Mouse (Mus musculus): Measurements from ENCODE around the gene Grin2a. TPM values are rescaled to one million over a fixed set of nuclear protein-coding genes. Genes with fewer than 3 reads are reported as not detected.

Gene Grin2a
- total and polyA plus RNA-seq, 2 experiments: not detected

DNA sequence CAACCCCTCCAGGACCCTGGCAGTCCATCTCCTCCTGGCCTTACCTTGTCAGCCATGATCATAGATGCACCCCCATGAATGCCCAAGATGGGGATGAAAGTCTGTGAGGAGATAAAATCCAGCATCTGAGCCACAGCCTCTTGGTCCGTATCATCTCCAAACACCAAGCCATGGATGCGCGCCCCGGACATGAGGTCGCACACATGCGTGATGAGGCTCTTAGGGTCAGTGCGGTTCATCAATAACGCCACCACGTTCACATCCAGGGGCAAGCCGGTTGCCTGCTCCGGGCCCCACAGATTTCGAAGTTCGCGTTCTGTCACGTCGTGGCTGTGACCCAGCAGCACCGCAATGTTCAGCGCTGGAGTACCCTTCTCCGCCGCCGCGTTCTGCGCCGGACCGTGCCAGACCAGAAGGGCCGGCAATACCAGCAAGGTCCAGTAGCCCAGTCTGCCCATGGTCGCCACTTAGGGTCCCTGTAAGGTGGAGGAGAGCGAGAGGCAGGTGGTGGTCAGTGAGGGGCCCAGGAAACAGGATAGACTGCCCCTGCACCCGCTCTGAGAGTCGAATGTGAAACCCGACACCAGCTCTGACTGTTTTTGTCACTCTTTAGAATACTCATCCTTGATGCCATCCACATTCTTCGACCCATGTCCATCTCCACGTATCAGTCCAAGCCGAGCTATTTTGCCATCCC lies 3.1 kb downstream of the Grin2a start:
- TF ChIP-seq POLR2A (IDR thresholded peaks at IDR 0.05; ENCODE audit: extremely low read depth, insufficient read depth, low read length) (no peak), CTCF (IDR thresholded peaks at IDR 0.05; ENCODE audit: low read depth, low read length) (no peak)
- peaks cover 12% of the 10 kb centered on the region for H3K27me3 ChIP-seq (ENCODE audit: control insufficient read depth, insufficient read depth, low read length)

DNA sequence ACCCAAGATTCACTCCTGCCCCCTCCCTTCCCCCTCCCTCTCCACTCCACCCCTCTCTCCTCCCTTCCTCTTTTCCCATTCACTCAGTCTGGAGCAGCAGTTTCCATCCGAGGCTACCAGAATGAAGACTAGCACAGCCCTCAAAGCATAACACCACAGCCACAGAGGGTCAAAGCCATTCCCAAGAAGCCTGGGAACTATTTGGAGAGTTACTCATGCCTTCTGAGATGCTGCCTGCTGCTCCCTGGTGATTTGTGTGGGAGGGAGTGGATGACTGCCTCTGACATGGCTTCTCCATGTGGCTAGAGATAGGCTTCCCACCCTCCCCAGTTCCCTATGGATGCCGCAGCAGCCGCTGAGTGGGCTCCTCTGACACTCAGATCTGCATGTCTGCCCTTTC lies 10.3 kb downstream of the Grin2a start:
- Histone ChIP-seq H3K27ac (replicated peaks; ENCODE audit: insufficient read depth, low read depth, low read length) (no peak overlapping the region), H3K4me1 (ENCODE audit: control insufficient read depth, insufficient read depth, low read length) (no peaks in the 10 kb centered on the region), H3K4me3 (ENCODE audit: insufficient read depth, low read depth, low read length) (no peak overlapping the region), H3K36me3 (ENCODE audit: control insufficient read depth, insufficient read depth, low read length) (no peaks in the 10 kb centered on the region), H3K27me3 (ENCODE audit: control insufficient read depth, insufficient read depth, low read length) (no peaks in the 10 kb centered on the region), H3K9ac (ENCODE audit: low read depth, low read length) (no peak overlapping the region), H3K79me2 (ENCODE audit: control insufficient read depth, insufficient read depth, low read length) (no peaks in the 10 kb centered on the region)
- no peak for DNase-seq (ENCODE audit: extremely low read depth, low read depth, low spot score)
- 71% methylated on average over 3 of the region's 3 CpGs for WGBS
- TF ChIP-seq CTCF (IDR thresholded peaks at IDR 0.05; ENCODE audit: low read depth, low read length) (no peak), POLR2A (IDR thresholded peaks at IDR 0.05; ENCODE audit: extremely low read depth, insufficient read depth, low read length) (no peak)

More for the DNA sequence above, 3.1 kb downstream of the Grin2a start:
- no peak for DNase-seq (ENCODE audit: extremely low read depth, low read depth, low spot score)
- Histone ChIP-seq H3K9ac (ENCODE audit: low read depth, low read length) (no peak overlapping the region), H3K79me2 (ENCODE audit: control insufficient read depth, insufficient read depth, low read length) (no peaks in the 10 kb centered on the region), H3K27ac (replicated peaks; ENCODE audit: insufficient read depth, low read depth, low read length) (no peak overlapping the region), H3K4me3 (ENCODE audit: insufficient read depth, low read depth, low read length) (no peak overlapping the region), H3K4me1 (ENCODE audit: control insufficient read depth, insufficient read depth, low read length) (no peaks in the 10 kb centered on the region), H3K36me3 (ENCODE audit: control insufficient read depth, insufficient read depth, low read length) (no peaks in the 10 kb centered on the region)
- 17% methylated on average over 34 of the region's 34 CpGs for WGBS

DNA sequence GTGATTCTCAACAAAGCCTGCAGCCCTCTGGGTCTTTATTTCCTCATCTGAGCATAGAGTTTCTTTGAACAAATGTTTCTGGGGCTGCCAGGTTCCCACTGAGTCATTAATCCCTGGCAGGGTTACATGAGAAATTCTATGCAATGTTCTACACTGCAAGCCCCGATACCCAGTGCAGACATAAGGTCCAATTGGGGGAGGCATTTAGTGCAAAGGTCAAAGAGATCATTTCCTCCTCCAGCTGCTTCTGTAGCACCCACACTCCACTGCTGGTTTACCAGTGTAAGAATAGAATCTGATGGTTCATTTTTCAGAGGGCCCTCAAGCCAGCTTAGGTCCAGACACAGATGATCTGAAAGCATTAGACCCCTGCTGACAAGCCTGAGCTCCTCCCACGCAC lies 14.7 kb downstream of the Grin2a start:
- Histone ChIP-seq H3K27ac (replicated peaks; ENCODE audit: insufficient read depth, low read depth, low read length) (no peak overlapping the region), H3K4me3 (ENCODE audit: insufficient read depth, low read depth, low read length) (no peak overlapping the region), H3K4me1 (ENCODE audit: control insufficient read depth, insufficient read depth, low read length) (no peaks in the 10 kb centered on the region), H3K27me3 (ENCODE audit: control insufficient read depth, insufficient read depth, low read length) (no peaks in the 10 kb centered on the region), H3K79me2 (ENCODE audit: control insufficient read depth, insufficient read depth, low read length) (no peaks in the 10 kb centered on the region), H3K36me3 (ENCODE audit: control insufficient read depth, insufficient read depth, low read length) (no peaks in the 10 kb centered on the region), H3K9ac (ENCODE audit: low read depth, low read length) (no peak overlapping the region)
- 57% methylated on average over 2 of the region's 2 CpGs for WGBS
- no peak for DNase-seq (ENCODE audit: extremely low read depth, low read depth, low spot score)
- TF ChIP-seq POLR2A (IDR thresholded peaks at IDR 0.05; ENCODE audit: extremely low read depth, insufficient read depth, low read length) (no peak), CTCF (IDR thresholded peaks at IDR 0.05; ENCODE audit: low read depth, low read length) (no peak)

DNA sequence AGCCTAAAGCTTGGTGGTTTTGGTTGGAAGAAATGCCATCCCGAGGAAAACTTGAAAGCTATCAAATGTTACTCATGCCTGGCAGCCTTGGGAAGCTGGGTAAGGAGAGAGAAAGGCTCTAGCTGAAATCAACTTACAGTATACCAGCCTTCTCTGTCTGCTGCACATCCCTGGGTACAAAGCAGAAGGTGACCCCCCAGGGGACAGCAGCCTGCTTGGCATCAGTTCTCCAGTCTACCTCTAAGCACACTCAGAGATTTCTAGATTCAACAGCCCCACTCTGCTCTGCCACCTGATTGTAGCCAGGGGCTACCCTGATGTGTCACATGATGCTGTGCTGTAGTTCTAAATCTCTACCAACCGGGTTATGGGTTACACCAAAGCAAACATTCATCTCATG lies 17.2 kb downstream of the Grin2a start:
- WGBS: 70% methylated on average over 2 of the region's 2 CpGs
- H3K4me1 ChIP-seq (ENCODE audit: control insufficient read depth, insufficient read depth, low read length): no peaks in the 10 kb centered on the region
- no peaks in the 10 kb centered on the region for H3K27me3 ChIP-seq (ENCODE audit: control insufficient read depth, insufficient read depth, low read length)
- H3K4me3 ChIP-seq (ENCODE audit: insufficient read depth, low read depth, low read length): no peak overlapping the region
- no peak for DNase-seq (ENCODE audit: extremely low read depth, low read depth, low spot score)
- H3K27ac ChIP-seq (replicated peaks; ENCODE audit: insufficient read depth, low read depth, low read length): no peak overlapping the region
- no peak overlapping the region for H3K9ac ChIP-seq (ENCODE audit: low read depth, low read length)
- TF ChIP-seq CTCF (IDR thresholded peaks at IDR 0.05; ENCODE audit: low read depth, low read length): no peak
- TF ChIP-seq POLR2A (IDR thresholded peaks at IDR 0.05; ENCODE audit: extremely low read depth, insufficient read depth, low read length): no peak
- no peaks in the 10 kb centered on the region for H3K79me2 ChIP-seq (ENCODE audit: control insufficient read depth, insufficient read depth, low read length)
- H3K36me3 ChIP-seq (ENCODE audit: control insufficient read depth, insufficient read depth, low read length): no peaks in the 10 kb centered on the region

DNA sequence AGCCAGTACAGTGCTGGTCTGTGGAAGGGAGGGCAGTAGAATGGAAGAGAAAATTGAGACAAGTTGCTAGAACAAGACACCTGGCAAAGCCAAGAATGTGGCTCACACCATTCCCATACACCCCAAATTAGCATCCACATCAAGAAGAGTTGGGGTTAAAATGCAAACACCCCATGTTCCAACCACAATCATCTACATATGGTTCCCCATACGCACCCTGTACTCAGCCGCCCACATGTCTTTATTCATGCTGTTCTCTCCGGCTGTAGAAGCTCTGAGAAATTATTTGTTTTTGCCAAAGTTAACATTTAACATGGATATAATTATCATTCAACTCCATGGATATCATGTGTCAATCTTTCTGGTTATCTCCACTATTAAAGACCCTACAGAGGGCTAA lies 22.7 kb downstream of the Grin2a start:
- no peak for TF ChIP-seq CTCF (IDR thresholded peaks at IDR 0.05; ENCODE audit: low read depth, low read length)
- no peak for TF ChIP-seq POLR2A (IDR thresholded peaks at IDR 0.05; ENCODE audit: extremely low read depth, insufficient read depth, low read length)
- WGBS: 70% methylated on average over 3 of the region's 3 CpGs
- Histone ChIP-seq H3K4me1 (ENCODE audit: control insufficient read depth, insufficient read depth, low read length) (no peaks in the 10 kb centered on the region), H3K27me3 (ENCODE audit: control insufficient read depth, insufficient read depth, low read length) (no peaks in the 10 kb centered on the region), H3K4me3 (ENCODE audit: insufficient read depth, low read depth, low read length) (no peak overlapping the region), H3K9ac (ENCODE audit: low read depth, low read length) (no peak overlapping the region), H3K79me2 (ENCODE audit: control insufficient read depth, insufficient read depth, low read length) (no peaks in the 10 kb centered on the region), H3K27ac (replicated peaks; ENCODE audit: insufficient read depth, low read depth, low read length) (no peak overlapping the region), H3K36me3 (ENCODE audit: control insufficient read depth, insufficient read depth, low read length) (no peaks in the 10 kb centered on the region)
- no peak for DNase-seq (ENCODE audit: extremely low read depth, low read depth, low spot score)

DNA sequence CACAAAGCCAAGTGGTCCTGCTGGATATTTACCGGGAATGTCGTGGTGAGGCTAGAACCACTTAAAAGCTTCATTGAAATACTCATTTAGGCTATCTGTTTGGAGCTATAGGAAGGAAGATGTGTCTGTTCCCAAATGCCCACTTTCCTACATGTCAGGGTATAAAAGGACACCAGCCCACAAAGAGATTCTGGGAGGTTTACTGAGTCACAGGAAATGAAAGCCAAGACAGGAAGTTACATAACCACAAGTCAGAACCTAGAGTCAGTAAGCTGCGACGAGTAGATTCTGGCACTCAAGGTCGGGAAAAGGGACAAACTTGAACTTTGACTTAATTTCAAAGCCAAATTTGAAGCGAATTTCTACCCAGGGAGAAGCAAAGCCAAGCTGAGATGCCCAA lies 30.9 kb downstream of the Grin2a start:
- H3K4me3 ChIP-seq (ENCODE audit: insufficient read depth, low read depth, low read length): no peak overlapping the region
- no peak for DNase-seq (ENCODE audit: extremely low read depth, low read depth, low spot score)
- H3K79me2 ChIP-seq (ENCODE audit: control insufficient read depth, insufficient read depth, low read length): no peaks in the 10 kb centered on the region
- WGBS: 69% methylated on average over 6 of the region's 6 CpGs
- no peaks in the 10 kb centered on the region for H3K4me1 ChIP-seq (ENCODE audit: control insufficient read depth, insufficient read depth, low read length)
- TF ChIP-seq POLR2A (IDR thresholded peaks at IDR 0.05; ENCODE audit: extremely low read depth, insufficient read depth, low read length) (no peak), CTCF (IDR thresholded peaks at IDR 0.05; ENCODE audit: low read depth, low read length) (no peak)
- no peak overlapping the region for H3K9ac ChIP-seq (ENCODE audit: low read depth, low read length)
- H3K27me3 ChIP-seq (ENCODE audit: control insufficient read depth, insufficient read depth, low read length): no peaks in the 10 kb centered on the region
- H3K27ac ChIP-seq (replicated peaks; ENCODE audit: insufficient read depth, low read depth, low read length): no peak overlapping the region
- no peaks in the 10 kb centered on the region for H3K36me3 ChIP-seq (ENCODE audit: control insufficient read depth, insufficient read depth, low read length)

All from liver, adult 2 months (tissue).